In the genomic region with DNA sequence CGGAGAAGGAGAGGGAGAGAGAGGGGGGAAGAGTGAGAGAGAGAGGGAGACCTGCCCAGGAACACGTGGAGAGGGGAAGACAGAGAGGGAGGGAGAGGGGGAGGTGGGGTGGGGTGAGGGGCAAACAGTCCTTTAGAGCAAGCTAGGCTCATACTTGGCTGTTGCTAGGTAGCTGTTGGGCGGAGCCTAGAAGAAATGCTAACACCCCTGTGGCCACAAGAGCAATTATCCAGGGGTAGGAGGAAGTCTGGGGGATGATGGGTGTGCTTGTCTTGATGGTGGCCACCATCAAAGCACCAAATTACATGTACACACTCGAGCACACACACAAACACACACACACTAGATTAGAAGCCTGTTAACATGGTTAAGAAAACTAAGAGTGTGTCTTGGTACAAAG, we compare ENCODE assay signal across 21 mouse cellular contexts. TPM values are rescaled to one million over a fixed set of nuclear protein-coding genes. Genes with fewer than 3 reads are reported as not detected.
DNase-seq lines count a peak whose midpoint lies in the region; ATAC-seq and TF ChIP-seq lines count a peak whose summit lies in the region.
"Had no signal": no experiment of that assay in that cellular context is flagged by ENCODE, and none has a peak within 500 bp of the region (broad histone marks: within the 10 kb centered on the region; RNA-seq: fewer than 3 reads in every experiment).

No protein-coding gene starts in this region.

- intact Hi-C loops in left cerebral cortex, postnatal 10 days (cut with DNase I): no loop called here
- intact Hi-C loops in heart, adult 2 months (cut with DNase I): no loop called here

- no peak for TF ChIP-seq CTCF in heart, adult 2 months (IDR thresholded peaks at IDR 0.05)

- TF ChIP-seq POLR2A in heart, adult 2 months (IDR thresholded peaks at IDR 0.05; ENCODE audit: insufficient read depth, low read depth, low read length): no peak

- H3K4me1 ChIP-seq in hindbrain, embryonic 11.5 days (replicated peaks; ENCODE audit: control insufficient read depth, insufficient read depth, low read length): peaks cover 8% of the 10 kb centered on the region
- H3K4me1 ChIP-seq in hindbrain, embryonic 14.5 days (replicated peaks; ENCODE audit: control insufficient read depth, insufficient read depth, low read length): peaks cover 13% of the 10 kb centered on the region; the same call in 1 of the 2 replicates
- peaks cover 21% of the 10 kb centered on the region for H3K4me1 ChIP-seq in neural tube, embryonic 11.5 days (ENCODE audit: control insufficient read depth, insufficient read depth, low read length)
- no peaks in the 10 kb centered on the region for H3K4me1 ChIP-seq in heart, adult 2 months (ENCODE audit: control insufficient read depth, insufficient read depth, low read length)

- H3K9ac ChIP-seq in hindbrain, embryonic 11.5 days (ENCODE audit: low read depth, low read length): no peak overlapping the region
- no peak overlapping the region for H3K9ac ChIP-seq in hindbrain, embryonic 14.5 days
- no peak overlapping the region for H3K9ac ChIP-seq in neural tube, embryonic 11.5 days (ENCODE audit: low read length)
- H3K9ac ChIP-seq in heart, adult 2 months (ENCODE audit: low read depth, low read length): no peak overlapping the region

- H3K4me3 ChIP-seq in hindbrain, embryonic 11.5 days (ENCODE audit: low read depth, low read length): no peak overlapping the region
- no peak overlapping the region for H3K4me3 ChIP-seq in hindbrain, embryonic 14.5 days (replicated peaks; ENCODE audit: low read length)
- no peak overlapping the region for H3K4me3 ChIP-seq in neural tube, embryonic 11.5 days (ENCODE audit: low read depth, low read length)
- H3K4me3 ChIP-seq in heart, adult 2 months: no peak overlapping the region
- H3K4me3 ChIP-seq: megakaryocyte, embryonic 14.5 days; myocyte had no signal

- no peaks in the 10 kb centered on the region for H3K79me2 ChIP-seq in heart, adult 2 months (replicated peaks; ENCODE audit: control insufficient read depth, insufficient read depth, low read length)

- no peak for TF ChIP-seq EP300 in heart, adult 2 months (IDR thresholded peaks at IDR 0.05; ENCODE audit: insufficient read depth, low read depth, low read length)

- peak; percentile 33; the same call in 1 of the 2 replicates for ATAC-seq in hindbrain, embryonic 11.5 days (ENCODE audit: low FRiP score)
- no peak for ATAC-seq in hindbrain, embryonic 14.5 days (ENCODE audit: low FRiP score)
- 0 out of 2 replicates have a peak, but pooled peaks have one; percentile 35 for ATAC-seq in neural tube, embryonic 11.5 days (ENCODE audit: insufficient read depth, low FRiP score, low TSS enrichment)

- H3K27ac ChIP-seq in hindbrain, embryonic 11.5 days (ENCODE audit: low read depth, low read length): no peak overlapping the region
- no peak overlapping the region for H3K27ac ChIP-seq in hindbrain, embryonic 14.5 days
- H3K27ac ChIP-seq in neural tube, embryonic 11.5 days (ENCODE audit: low read depth, low read length): no peak overlapping the region
- H3K27ac ChIP-seq in heart, adult 2 months: no peak overlapping the region

- no peaks in the 10 kb centered on the region for H3K9me3 ChIP-seq in hindbrain, embryonic 11.5 days (ENCODE audit: control insufficient read depth, low read length)
- H3K9me3 ChIP-seq in hindbrain, embryonic 14.5 days (ENCODE audit: control insufficient read depth, low read length): no peaks in the 10 kb centered on the region
- H3K9me3 ChIP-seq in neural tube, embryonic 11.5 days (ENCODE audit: control insufficient read depth, low read length): no peaks in the 10 kb centered on the region

- WGBS in hindbrain, embryonic 11.5 days: 22% methylated on average over 4 of the region's 4 CpGs
- 19% methylated on average over 4 of the region's 4 CpGs for WGBS in hindbrain, embryonic 14.5 days
- 11% methylated on average over 4 of the region's 4 CpGs for WGBS in neural tube, embryonic 11.5 days
- 37% methylated on average over 4 of the region's 4 CpGs for WGBS in heart, adult 2 months

- H3K36me3 ChIP-seq in hindbrain, embryonic 11.5 days (ENCODE audit: control insufficient read depth, insufficient read depth, low read length): no peaks in the 10 kb centered on the region
- no peaks in the 10 kb centered on the region for H3K36me3 ChIP-seq in hindbrain, embryonic 14.5 days (replicated peaks; ENCODE audit: control insufficient read depth, insufficient read depth)
- no peaks in the 10 kb centered on the region for H3K36me3 ChIP-seq in neural tube, embryonic 11.5 days (ENCODE audit: control insufficient read depth, insufficient read depth, low read length)
- no peaks in the 10 kb centered on the region for H3K36me3 ChIP-seq in heart, adult 2 months (ENCODE audit: control insufficient read depth, insufficient read depth, low read length)

- no peak overlapping the region for H3K4me2 ChIP-seq in hindbrain, embryonic 11.5 days (replicated peaks; ENCODE audit: low read depth, low read length)
- H3K4me2 ChIP-seq in hindbrain, embryonic 14.5 days (replicated peaks): no peak overlapping the region
- no peak overlapping the region for H3K4me2 ChIP-seq in neural tube, embryonic 11.5 days (ENCODE audit: low read depth)
- H3K4me2 ChIP-seq: heart, embryonic 11.5 days; liver, embryonic 11.5 days had no signal

- DNase-seq in hindbrain, embryonic 11.5 days (ENCODE audit: low spot score): peak; percentile 26
- no peak for DNase-seq in hindbrain, embryonic 14.5 days (ENCODE audit: low spot score)
- DNase-seq in neural tube, embryonic 11.5 days (ENCODE audit: low spot score): no peak
- no peak for DNase-seq in neural tube, embryonic 10.5 days (ENCODE audit: extremely low spot score, low spot score)
- peak; percentile 50 for DNase-seq in embryo, embryonic 9.5 days (ENCODE audit: extremely low spot score)
- DNase-seq in left cerebral cortex, postnatal 10 days (ENCODE audit: extremely low spot score in 1 of 2, low spot score in 2 of 2): no peak
- no peak for DNase-seq in heart, adult 2 months
- DNase-seq: adrenal gland, postnatal 25 days; cerebellum, adult 9-10 months; gastrocnemius, postnatal 25 days; kidney, adult 2 months; kidney, postnatal 36 days; lung, postnatal 10 days; right cerebral cortex, postnatal 25 days had no signal

- H3K27me3 ChIP-seq in hindbrain, embryonic 11.5 days (ENCODE audit: control insufficient read depth, insufficient read depth, low read length): no peaks in the 10 kb centered on the region; the same call in 1 of the 2 replicates
- H3K27me3 ChIP-seq in hindbrain, embryonic 14.5 days (ENCODE audit: control insufficient read depth, insufficient read depth, low read length): no peaks in the 10 kb centered on the region
- no peaks in the 10 kb centered on the region for H3K27me3 ChIP-seq in neural tube, embryonic 11.5 days (ENCODE audit: control insufficient read depth, insufficient read depth, low read length)
- H3K27me3 ChIP-seq in heart, adult 2 months (ENCODE audit: control insufficient read depth, insufficient read depth, low read length): no peaks in the 10 kb centered on the region

RNA-seq across cellular contexts. Expression of a gene that starts 48.6 kb away (rescaled TPM):
- 13.8 and 16.6 TPM in 2 replicates for polyA plus RNA-seq in hindbrain, embryonic 11.5 days (2014; fragmentation: Nextera tagmentation; extraction: Ambion mirVana)
- 6.8 and 7.6 TPM in 2 replicates for polyA plus RNA-seq in hindbrain, embryonic 14.5 days (2014; fragmentation: Nextera tagmentation; extraction: Ambion mirVana)
- 5.8 and 7.1 TPM in 2 replicates for polyA plus RNA-seq in neural tube, embryonic 11.5 days (2014; fragmentation: Nextera tagmentation; extraction: Ambion mirVana)
- total RNA-seq in left cerebral cortex, postnatal 10 days (2021): 1 to 10 TPM; 7.2 to 8.5 TPM
- total RNA-seq in heart, adult 2 months (2021): not detected
- polyA plus RNA-seq in heart, adult 2 months (2012; rRNA removed): 0.31 and 0.38 TPM in 2 replicates
- total RNA-seq: adrenal gland, postnatal 25 days; gastrocnemius, postnatal 25 days; heart, postnatal 25 days had no signal
- polyA plus RNA-seq: embryonic facial prominence, embryonic 14.5 days; heart, embryonic 11.5 days; liver, embryonic 11.5 days; myocyte; urinary bladder, adult 2 months had no signal

Comparison
In these comparisons a context has a peak if more than half of its experiments do, and no peak if none do; other contexts are left out.
1. DNase-seq: peak in hindbrain, embryonic 11.5 days (single experiment) and embryo, embryonic 9.5 days (single experiment); none in hindbrain, embryonic 14.5 days (single experiment), neural tube, embryonic 11.5 days (single experiment), neural tube, embryonic 10.5 days (single experiment), left cerebral cortex, postnatal 10 days (0 of 2) and heart, adult 2 months (0 of 2).